Mouse (Mus musculus): ENCODE data around the gene Alx1. TPM values are rescaled to one million over a fixed set of nuclear protein-coding genes. Genes with fewer than 3 reads are reported as not detected.

Gene Alx1
- under 1 TPM in 1 of 2 experiments, not detected in 1; 0.25 TPM for total RNA-seq (2021)

- intact Hi-C loops (cut with DNase I) = no loop called here
- DNase-seq (ENCODE audit: low spot score in 2 of 2) = no peak
Measured at GRCm38 (mm10) chr10:103029730-103030490, at the start of gene Alx1. Gene Alx1 (minus strand): TSS chr10:103030215.

- no peak for DNase-seq (ENCODE audit: low spot score in 2 of 2)
- intact Hi-C loops (cut with DNase I) = no loop called here
Measured at GRCm38 (mm10) chr10:103049593-103049992, 19.6 kb upstream of the Alx1 start.

- intact Hi-C loops (cut with DNase I) = no loop called here
- DNase-seq (ENCODE audit: low spot score in 2 of 2) = no peak
Measured at GRCm38 (mm10) chr10:103046623-103047022, 16.6 kb upstream of the Alx1 start.

GRCm38 (mm10) chr10:103045019-103045418, 15.0 kb upstream of the Alx1 start:
- no peak for DNase-seq (ENCODE audit: low spot score in 2 of 2)
- intact Hi-C loops (cut with DNase I) = no loop called here

GRCm38 (mm10) chr10:103035002-103035640, 5.1 kb upstream of the Alx1 start:
- no peak for DNase-seq (ENCODE audit: low spot score in 2 of 2)
- intact Hi-C loops (cut with DNase I) = no loop called here

DNA sequence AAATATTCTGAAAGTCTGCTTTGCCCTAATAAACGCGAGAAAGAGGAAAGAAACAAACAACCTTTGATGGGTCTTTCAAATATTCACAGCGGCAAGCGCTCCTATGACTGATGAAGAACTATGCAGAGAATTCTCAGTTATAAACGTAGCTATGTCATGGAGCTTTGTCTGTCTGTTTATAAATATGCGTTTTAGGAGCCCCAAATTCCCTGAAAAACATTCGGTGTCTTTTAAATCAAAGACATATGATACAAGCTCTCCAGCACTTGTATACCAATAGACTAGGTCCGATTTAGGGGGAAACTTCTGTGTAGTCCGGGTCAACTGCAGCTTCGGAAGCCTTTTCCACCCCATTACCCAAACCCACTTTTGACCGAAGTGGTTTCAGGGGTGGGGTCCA, 916 bp upstream of the Alx1 start:
- intact Hi-C loops (cut with DNase I) = no loop called here
- DNase-seq (ENCODE audit: low spot score in 2 of 2) = no peak

- no peak for DNase-seq (ENCODE audit: low spot score in 2 of 2)
Measured at GRCm38 (mm10) chr10:103029132-103029729, 784 bp downstream of the Alx1 start.

GRCm38 (mm10) chr10:103028253-103029131, 1.5 kb downstream of the Alx1 start:
- intact Hi-C loops (cut with DNase I) = no loop called here
- no peak for DNase-seq (ENCODE audit: low spot score in 2 of 2)

More at GRCm38 (mm10) chr10:103029132-103029729, 784 bp downstream of the Alx1 start:
- intact Hi-C loops (cut with DNase I) = no loop called here

DNA sequence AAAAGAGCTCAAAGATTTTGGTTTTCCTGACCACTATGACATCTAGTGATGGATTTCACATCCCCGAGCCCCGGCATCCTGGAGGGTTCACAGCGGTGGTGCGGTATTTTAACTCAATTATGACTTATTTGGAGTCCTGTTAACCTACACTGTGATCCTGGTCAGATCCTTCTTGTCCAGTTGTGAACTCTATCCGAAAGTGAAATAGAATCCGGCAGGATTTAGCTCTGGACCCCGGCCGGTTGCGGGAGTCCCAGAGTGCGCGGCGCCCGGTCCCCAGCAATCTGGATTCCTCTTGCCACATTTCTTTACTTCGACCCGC, 2.1 kb downstream of the Alx1 start:
- intact Hi-C loops (cut with DNase I) = no loop called here
- no peak for DNase-seq (ENCODE audit: low spot score in 2 of 2)

- DNase-seq (ENCODE audit: low spot score in 2 of 2) = peak in 1 of 2 experiments; percentile 11
Measured at GRCm38 (mm10) chr10:103027226-103027930, 2.6 kb downstream of the Alx1 start.

GRCm38 (mm10) chr10:103026636-103027225, 3.3 kb downstream of the Alx1 start:
- intact Hi-C loops (cut with DNase I) = no loop called here
- no peak for DNase-seq (ENCODE audit: low spot score in 2 of 2)

More at GRCm38 (mm10) chr10:103027226-103027930, 2.6 kb downstream of the Alx1 start:
- intact Hi-C loops (cut with DNase I) = no loop called here

- no peak for DNase-seq (ENCODE audit: low spot score in 2 of 2)
- intact Hi-C loops (cut with DNase I) = no loop called here
Measured at GRCm38 (mm10) chr10:103002556-103002955, 27.5 kb downstream of the Alx1 start.

DNA sequence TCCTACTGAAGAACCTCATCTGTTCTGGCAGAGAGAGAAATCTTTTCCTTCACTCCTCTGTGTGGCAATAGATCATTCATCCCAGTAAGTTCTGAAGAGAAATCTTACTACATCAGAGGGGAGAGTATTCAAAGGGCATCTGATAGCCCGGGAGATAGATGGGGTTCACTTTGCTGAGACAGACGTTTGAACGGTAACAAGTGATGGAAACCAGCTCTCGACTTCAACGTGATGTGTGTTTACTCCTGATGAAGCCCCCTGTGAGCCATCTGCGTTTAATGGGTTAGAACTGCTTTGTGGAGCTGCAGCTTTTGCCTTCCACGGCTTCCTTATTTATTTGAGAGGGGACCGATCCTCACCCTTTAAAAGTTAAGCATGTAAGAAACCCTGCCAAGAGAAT, 29.1 kb downstream of the Alx1 start:
- intact Hi-C loops (cut with DNase I) = no loop called here
- no peak for DNase-seq (ENCODE audit: low spot score in 2 of 2)

- no peak for DNase-seq (ENCODE audit: low spot score in 2 of 2)
- intact Hi-C loops (cut with DNase I) = no loop called here
Measured at GRCm38 (mm10) chr10:102999584-102999983, 30.4 kb downstream of the Alx1 start.

GRCm38 (mm10) chr10:102975106-102975505, 54.9 kb downstream of the Alx1 start:
- DNase-seq (ENCODE audit: low spot score in 2 of 2) = no peak
- intact Hi-C loops (cut with DNase I) = no loop called here

- DNase-seq (ENCODE audit: low spot score in 2 of 2) = no peak
- intact Hi-C loops (cut with DNase I) = no loop called here
Measured at GRCm38 (mm10) chr10:102959602-102960001, 70.4 kb downstream of the Alx1 start.

Data from left cerebral cortex, postnatal 36 days (tissue).